Mouse (Mus musculus): ENCODE results near the gene Mier2.

Mier2 gene

GRCm38 (mm10) chr10:79575754-79576153 lies 20.8 kb upstream of the Mier2 start:
- in situ Hi-C loops (cut with MboI, MseI), result no loop called here

- in situ Hi-C loops (cut with MboI, MseI), result no loop called here
Observed at GRCm38 (mm10) chr10:79574796-79575195, 19.8 kb upstream of the Mier2 start.

- in situ Hi-C loops (cut with MboI, MseI), result no loop called here
Observed at GRCm38 (mm10) chr10:79574350-79574749, 19.4 kb upstream of the Mier2 start.

- in situ Hi-C loops (cut with MboI, MseI), result no loop called here
Observed at GRCm38 (mm10) chr10:79573611-79574010, 18.6 kb upstream of the Mier2 start.

- in situ Hi-C loops (cut with MboI, MseI), result no loop called here
Observed at GRCm38 (mm10) chr10:79571314-79571713, 16.3 kb upstream of the Mier2 start.

- in situ Hi-C loops (cut with MboI, MseI), result no loop called here
Observed at GRCm38 (mm10) chr10:79569921-79570320, 14.9 kb upstream of the Mier2 start.

- in situ Hi-C loops (cut with MboI, MseI), result no loop called here
Observed at GRCm38 (mm10) chr10:79559716-79560115, 4.7 kb upstream of the Mier2 start.

GRCm38 (mm10) chr10:79557496-79557895 lies 2.5 kb upstream of the Mier2 start:
- in situ Hi-C loops (cut with MboI, MseI), result no loop called here

- in situ Hi-C loops (cut with MboI, MseI), result no loop called here
Observed at GRCm38 (mm10) chr10:79556951-79557350, 2.0 kb upstream of the Mier2 start.

GRCm38 (mm10) chr10:79555238-79555724 lies 282 bp upstream of the Mier2 start:
- in situ Hi-C loops (cut with MboI, MseI), result no loop called here

- in situ Hi-C loops (cut with MboI, MseI), result no loop called here
Observed at GRCm38 (mm10) chr10:79553691-79554090, 1.3 kb downstream of the Mier2 start.

GRCm38 (mm10) chr10:79553176-79553575 lies 1.8 kb downstream of the Mier2 start:
- in situ Hi-C loops (cut with MboI, MseI), result no loop called here

- in situ Hi-C loops (cut with MboI, MseI), result no loop called here
Observed at GRCm38 (mm10) chr10:79552531-79552930, 2.5 kb downstream of the Mier2 start.

- in situ Hi-C loops (cut with MboI, MseI), result no loop called here
Observed at GRCm38 (mm10) chr10:79550366-79550765, 4.6 kb downstream of the Mier2 start.

GRCm38 (mm10) chr10:79548971-79549723 lies 5.9 kb downstream of the Mier2 start:
- in situ Hi-C loops (cut with MboI, MseI), result no loop called here

- in situ Hi-C loops (cut with MboI, MseI), result no loop called here
Observed at GRCm38 (mm10) chr10:79548546-79548945, 6.5 kb downstream of the Mier2 start.

GRCm38 (mm10) chr10:79547148-79547675 lies 7.8 kb downstream of the Mier2 start:
- in situ Hi-C loops (cut with MboI, MseI), result no loop called here

GRCm38 (mm10) chr10:79546483-79546882 lies 8.5 kb downstream of the Mier2 start:
- in situ Hi-C loops (cut with MboI, MseI), result no loop called here

- in situ Hi-C loops (cut with MboI, MseI), result no loop called here
Observed at GRCm38 (mm10) chr10:79545891-79546290, 9.1 kb downstream of the Mier2 start.

GRCm38 (mm10) chr10:79544631-79545030 lies 10.4 kb downstream of the Mier2 start:
- in situ Hi-C loops (cut with MboI, MseI), result no loop called here

GRCm38 (mm10) chr10:79543884-79544597 lies 11.0 kb downstream of the Mier2 start:
- in situ Hi-C loops (cut with MboI, MseI), result no loop called here

- in situ Hi-C loops (cut with MboI, MseI), result no loop called here
Observed at GRCm38 (mm10) chr10:79542171-79542570, 12.8 kb downstream of the Mier2 start.

- in situ Hi-C loops (cut with MboI, MseI), result no loop called here
Observed at GRCm38 (mm10) chr10:79541522-79541921, 13.5 kb downstream of the Mier2 start.

Data from T-helper 17 cell (primary cell).